Mouse (Mus musculus) cortical plate, adult 2 months (tissue): ENCODE measurements around the gene Pde4dip.

Experiments
- CTCF ChIP-seq: fragments of 200-500 bp; IDR thresholded peaks from 2 replicates; pipeline ENCODE4 v1.5.1; 2011; ENCODE audit warnings: mild to moderate bottlenecking, control low read depth, low read length; ENCODE audit not compliant: insufficient read depth; ENCODE audit errors: extremely low read depth
- POLR2A ChIP-seq: fragments of 200-500 bp; IDR thresholded peaks from 2 replicates; pipeline ENCODE4 v1.6.1; 2011; ENCODE audit warnings: mild to moderate bottlenecking, low read length, control low read depth; ENCODE audit not compliant: insufficient read depth; ENCODE audit errors: extremely low read depth

GRCm38 (mm10) chr3:97730131-97730530 lies 158.4 kb downstream of the Pde4dip start:
- TF ChIP-seq CTCF (no peak), POLR2A (no peak)
